Mouse (Mus musculus): Measurements from ENCODE around the gene Itgb6.

The Itgb6 gene

GRCm38 (mm10) chr2:60611622-60612021, 110.8 kb downstream of the Itgb6 start:
- DNase-seq = no peak

GRCm38 (mm10) chr2:60609436-60610199, 112.8 kb downstream of the Itgb6 start:
- no peak for DNase-seq

- peak; percentile 21 for DNase-seq
Observed at GRCm38 (mm10) chr2:60607980-60608379, 114.5 kb downstream of the Itgb6 start.

- no peak for DNase-seq
Observed at GRCm38 (mm10) chr2:60601326-60601725, 121.1 kb downstream of the Itgb6 start.

- no peak for DNase-seq
Observed at GRCm38 (mm10) chr2:60600863-60601262, 121.6 kb downstream of the Itgb6 start.

- no peak for DNase-seq
Observed at GRCm38 (mm10) chr2:60583416-60583815, 139.0 kb downstream of the Itgb6 start.

- DNase-seq = no peak
Observed at GRCm38 (mm10) chr2:60554561-60554960, 167.9 kb downstream of the Itgb6 start.

GRCm38 (mm10) chr2:60552902-60553682, 169.4 kb downstream of the Itgb6 start, which contains the start of gene Pla2r1:
Gene Pla2r1 (minus strand): TSS chr2:60553308.
- peak; percentile 30 for DNase-seq

GRCm38 (mm10) chr2:60552177-60552901, 170.1 kb downstream of the Itgb6 start:
- DNase-seq = no peak

- no peak for DNase-seq
Observed at GRCm38 (mm10) chr2:60551673-60552072, 170.8 kb downstream of the Itgb6 start.

GRCm38 (mm10) chr2:60550521-60550920, 171.9 kb downstream of the Itgb6 start:
- DNase-seq = no peak

GRCm38 (mm10) chr2:60549851-60550250, 172.6 kb downstream of the Itgb6 start:
- no peak for DNase-seq

Measured in thymus, postnatal 14 days (tissue).